Mouse (Mus musculus) limb, embryonic 12.5 days (tissue): ENCODE results near the gene Slc35e3. TPM values are rescaled to one million over a fixed set of nuclear protein-coding genes. Genes with fewer than 3 reads are reported as not detected.
"Not testable (repeated sequence)": the region's sequence is repeated elsewhere in the genome, so short reads cannot be mapped to it uniquely, and the experiment has no call there.

Experiments
- ATAC-seq: fragments of 200-750 bp; cut with Nextera tagmentation; 2 replicates; pipeline ENCODE4 v1.8.0; 2017; ENCODE audit warnings: low read depth, moderate TSS enrichment; ENCODE audit not compliant: insufficient number of reproducible peaks, insufficient read depth, low FRiP score, low TSS enrichment
- H3K27ac ChIP-seq: fragments of 300-500 bp; sonication (generic); 2 replicates; pipeline ENCODE4 v1.5.1; 2016; ENCODE audit warnings: mild to moderate bottlenecking, moderate library complexity
- H3K27me3 ChIP-seq: fragments of 300-500 bp; sonication (generic); 2 replicates; pipeline ENCODE4 v1.6.1; 2016; ENCODE audit warnings: mild to moderate bottlenecking, moderate library complexity
- H3K36me3 ChIP-seq: fragments of 300-500 bp; sonication (generic); 2 replicates; pipeline ENCODE4 v1.6.1; 2016; ENCODE audit warnings: mild to moderate bottlenecking, moderate library complexity
- H3K4me1 ChIP-seq: fragments of 300-500 bp; sonication (generic); replicated peaks from 2 replicates; pipeline ENCODE4 v1.6.1; 2016
- H3K4me2 ChIP-seq: fragments of 300-500 bp; sonication (generic); 2 replicates; pipeline ENCODE4 v1.6.1; 2016; ENCODE audit warnings: mild to moderate bottlenecking, moderate library complexity
- H3K4me3 ChIP-seq: fragments of 300-500 bp; sonication (generic); replicated peaks from 2 replicates; pipeline ENCODE4 v1.5.1; 2016; ENCODE audit warnings: mild to moderate bottlenecking
- H3K9ac ChIP-seq: fragments of 300-500 bp; sonication (generic); replicated peaks from 2 replicates; pipeline ENCODE4 v1.6.1; 2016; ENCODE audit warnings: mild to moderate bottlenecking, moderate library complexity
- H3K9me3 ChIP-seq: fragments of 300-500 bp; sonication (generic); 2 replicates; pipeline ENCODE4 v1.6.1; 2016; ENCODE audit warnings: mild to moderate bottlenecking, moderate library complexity
- WGBS: fragments of 180-500 bp; shearing (Covaris S2); methylation state at CpG from one replicate; pipeline ENCODE4 v1.1.7; 2016; 5-methylcytosine and 5-hydroxymethylcytosine counted together
- polyA plus RNA-seq: library from polyadenylated mRNA; unstranded; fragments of >200 nt; fragmentation: Nextera tagmentation; extraction: Ambion mirVana; gene quantifications from 2 replicates; pipeline ENCODE4 v1.2.1, GENCODE M21; 2016

The Slc35e3 gene
- polyA plus RNA-seq, 1 experiment from 2014 or later = 43.8 TPM

DNA sequence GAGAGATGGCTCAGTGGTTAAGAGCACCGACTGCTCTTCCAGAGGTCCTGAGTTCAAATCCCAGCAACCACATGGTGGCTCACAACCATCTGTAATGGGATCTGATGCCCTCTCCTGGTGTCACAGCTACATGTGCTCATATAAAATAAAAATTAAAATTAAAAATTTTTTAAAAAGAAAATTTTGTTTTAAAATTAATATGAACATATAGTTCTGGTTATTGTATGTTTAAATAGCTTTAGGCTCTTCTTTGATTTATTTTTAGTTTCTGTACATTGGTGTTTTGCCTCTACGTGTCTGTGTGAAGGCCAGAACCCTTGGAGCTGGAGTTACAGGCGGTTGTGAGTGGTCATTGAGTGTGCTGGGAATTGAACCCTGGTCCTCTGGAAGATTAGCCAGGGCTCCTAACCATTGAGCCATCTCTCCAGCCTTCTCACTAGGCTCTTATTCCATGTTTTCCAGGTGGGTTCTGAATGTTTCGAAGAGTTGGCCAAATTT is 19.2 kb downstream of the Slc35e3 start:
- Histone ChIP-seq H3K4me3 (no peak overlapping the region), H3K4me1 (no peaks in the 10 kb centered on the region), H3K4me2 (no peak overlapping the region), H3K9ac (no peak overlapping the region), H3K27me3 (no peaks in the 10 kb centered on the region), H3K36me3 (no peaks in the 10 kb centered on the region), H3K27ac (no peak overlapping the region), H3K9me3 (no peaks in the 10 kb centered on the region)
- no peak for ATAC-seq
- WGBS = 94% methylated on average over 4 of the region's 4 CpGs

DNA sequence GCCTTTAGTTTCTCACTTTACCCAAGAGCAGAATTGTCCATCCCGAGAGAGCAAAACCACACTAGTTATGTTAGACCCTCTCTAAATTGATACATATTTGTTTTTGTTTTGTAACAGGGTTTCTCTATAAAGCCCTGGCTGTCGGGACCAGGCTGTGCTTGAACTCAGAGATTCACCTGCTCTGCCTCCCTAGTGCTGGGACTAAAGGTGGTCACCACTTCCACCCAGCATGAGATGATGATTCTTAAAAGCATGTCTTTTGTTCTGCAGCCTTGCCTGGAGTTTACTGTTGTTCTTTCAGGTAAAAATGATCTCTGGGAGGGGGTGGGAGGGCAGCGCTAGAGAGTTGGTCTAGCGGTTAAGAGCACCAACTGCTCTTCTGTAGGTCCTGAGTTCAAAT is 19.8 kb downstream of the Slc35e3 start:
- no peaks in the 10 kb centered on the region for H3K27me3 ChIP-seq
- no peak overlapping the region for H3K9ac ChIP-seq
- no peaks in the 10 kb centered on the region for H3K9me3 ChIP-seq
- ATAC-seq = no peak
- WGBS = 93% methylated on average over 4 of the region's 4 CpGs
- H3K36me3 ChIP-seq = no peaks in the 10 kb centered on the region
- H3K27ac ChIP-seq = no peak overlapping the region
- no peak overlapping the region for H3K4me2 ChIP-seq
- no peak overlapping the region for H3K4me3 ChIP-seq
- no peaks in the 10 kb centered on the region for H3K4me1 ChIP-seq

DNA sequence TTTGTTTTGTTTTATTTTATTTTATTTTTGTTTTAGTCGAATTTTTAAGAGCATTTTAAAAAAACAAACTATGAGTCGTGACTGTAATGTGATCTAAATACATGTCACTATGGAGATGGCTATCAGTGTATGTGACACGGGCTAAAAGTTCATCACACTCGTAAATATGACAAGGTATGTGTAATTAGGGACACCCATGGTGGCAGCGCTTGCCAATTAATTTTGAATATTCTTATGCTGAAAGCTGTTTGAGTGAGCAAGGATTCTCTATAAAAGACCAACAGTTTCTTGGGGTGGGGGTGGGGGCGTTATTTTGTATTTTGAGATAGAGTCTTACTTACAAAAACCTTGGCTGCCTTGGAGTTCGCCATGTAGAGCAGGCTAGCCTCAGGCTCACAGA is 20.5 kb downstream of the Slc35e3 start:
- 76% methylated on average over 7 of the region's 7 CpGs for WGBS
- Histone ChIP-seq H3K27ac (no peak overlapping the region), H3K4me3 (no peak overlapping the region)

DNA sequence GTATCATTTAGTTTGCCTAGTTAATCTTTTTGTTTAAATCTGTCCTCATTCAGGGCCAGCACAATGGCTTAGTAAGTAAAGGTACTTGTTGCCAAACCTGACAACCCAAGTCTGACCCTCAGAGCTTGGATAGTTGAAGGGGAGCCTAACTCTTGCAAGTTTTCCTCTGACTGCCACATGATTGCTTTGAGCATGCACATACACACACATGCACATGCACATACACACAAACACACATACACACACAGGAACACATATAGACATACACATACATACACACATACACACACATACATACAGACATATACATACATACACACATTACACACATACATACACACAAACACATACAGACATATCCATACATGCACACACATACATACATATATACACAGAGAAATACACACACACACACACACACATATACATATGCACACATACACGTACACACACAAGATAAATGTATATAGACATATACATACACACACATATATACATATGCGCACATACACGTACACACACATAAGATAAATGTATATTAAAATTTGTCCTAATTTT is 21.3 kb downstream of the Slc35e3 start:
- Histone ChIP-seq H3K27ac (no peak overlapping the region; the same call in 1 of the 2 replicates), H3K9ac (no peak overlapping the region), H3K4me2 (no peak overlapping the region), H3K4me1 (no peaks in the 10 kb centered on the region), H3K27me3 (no peaks in the 10 kb centered on the region), H3K36me3 (no peaks in the 10 kb centered on the region), H3K9me3 (no peaks in the 10 kb centered on the region), H3K4me3 (no peak overlapping the region)
- 85% methylated on average over 3 of the region's 3 CpGs for WGBS
- ATAC-seq = no peak

More for the DNA sequence above, 20.5 kb downstream of the Slc35e3 start:
- H3K9me3 ChIP-seq = no peaks in the 10 kb centered on the region
- H3K9ac ChIP-seq = no peak overlapping the region
- H3K4me2 ChIP-seq = no peak overlapping the region
- no peak for ATAC-seq
- no peaks in the 10 kb centered on the region for H3K36me3 ChIP-seq
- no peaks in the 10 kb centered on the region for H3K27me3 ChIP-seq
- no peaks in the 10 kb centered on the region for H3K4me1 ChIP-seq

DNA sequence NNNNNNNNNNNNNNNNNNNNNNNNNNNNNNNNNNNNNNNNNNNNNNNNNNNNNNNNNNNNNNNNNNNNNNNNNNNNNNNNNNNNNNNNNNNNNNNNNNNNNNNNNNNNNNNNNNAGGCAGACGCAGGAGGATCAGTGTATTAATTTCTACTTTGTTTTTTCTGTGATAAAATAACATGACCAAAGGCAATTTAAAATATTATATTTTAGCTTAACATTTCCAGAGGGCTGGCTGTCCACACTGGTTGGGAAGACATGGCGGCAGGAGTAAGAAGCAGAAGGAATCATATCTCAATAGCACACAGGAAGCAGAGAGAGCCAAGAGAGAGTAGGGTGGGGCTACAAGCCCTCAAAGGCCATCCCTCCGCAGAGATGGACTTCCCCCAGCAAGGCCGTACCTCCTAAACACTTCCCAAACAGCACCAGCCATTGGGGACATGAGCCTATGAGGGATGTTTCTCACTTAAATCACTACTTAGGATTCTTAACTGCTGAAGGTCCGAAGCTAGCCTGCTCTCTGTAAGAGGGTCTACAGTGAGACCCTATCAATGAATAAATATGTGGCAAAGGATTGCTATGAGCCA is 21.9 kb downstream of the Slc35e3 start:
- Histone ChIP-seq H3K9ac (no peak overlapping the region), H3K36me3 (no peaks in the 10 kb centered on the region), H3K27me3 (no peaks in the 10 kb centered on the region), H3K4me3 (no peak overlapping the region), H3K4me2 (no peak overlapping the region), H3K9me3 (no peaks in the 10 kb centered on the region), H3K4me1 (no peaks in the 10 kb centered on the region), H3K27ac (no peak overlapping the region)
- no peak for ATAC-seq
- 77% methylated on average over 5 of the region's 5 CpGs for WGBS

DNA sequence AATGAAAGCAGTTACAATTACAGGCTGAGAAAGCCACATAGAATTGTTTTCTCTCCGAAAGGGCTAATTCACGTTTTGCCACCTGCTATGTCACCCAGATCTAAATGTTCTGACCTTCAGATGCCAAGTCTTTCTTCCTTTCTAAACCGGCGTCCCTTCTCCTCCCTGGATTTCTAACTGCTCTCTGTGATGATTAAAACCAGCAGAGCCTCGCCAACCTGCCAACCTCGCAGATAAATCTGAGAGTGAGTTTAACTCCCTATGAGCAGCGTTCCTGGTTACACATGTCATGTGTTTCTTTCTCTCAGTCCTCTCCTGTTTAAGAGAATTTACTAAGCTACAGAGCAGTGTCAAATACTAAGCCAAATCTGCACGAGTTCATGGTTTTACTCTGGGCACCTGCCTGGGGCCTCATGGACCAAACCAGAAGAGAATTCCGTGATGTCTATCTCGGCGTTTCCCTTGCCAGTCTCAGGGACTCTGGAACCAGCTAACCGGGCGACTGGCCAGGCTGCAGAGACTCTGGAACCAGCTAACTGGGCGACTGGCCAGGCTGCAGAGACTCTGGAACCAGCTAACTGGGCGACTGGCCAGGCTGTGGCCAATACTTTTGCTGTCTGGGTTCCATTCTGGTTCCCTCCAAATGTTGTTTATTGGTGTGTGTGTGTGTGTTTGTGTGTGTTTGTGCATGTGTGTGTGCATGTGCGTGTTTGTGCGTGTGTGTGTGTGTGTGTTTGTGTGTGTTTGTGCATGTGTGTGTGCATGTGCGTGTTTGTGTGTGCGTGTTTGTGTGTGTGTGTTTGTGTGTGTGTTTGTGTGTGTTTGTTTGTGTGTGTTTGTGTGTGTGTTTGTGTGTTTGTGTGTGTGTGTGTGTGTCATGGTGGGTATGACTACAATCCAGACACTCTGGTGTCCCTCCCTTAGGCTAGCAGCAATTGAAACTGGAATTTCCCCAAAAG is 27.7 kb downstream of the Slc35e3 start:
- Histone ChIP-seq H3K4me1 (peaks cover 10% of the 10 kb centered on the region; the same call in 1 of the 2 replicates), H3K9ac (no peak overlapping the region), H3K36me3 (no peaks in the 10 kb centered on the region), H3K4me2 (no peak overlapping the region), H3K4me3 (no peak overlapping the region), H3K27me3 (no peaks in the 10 kb centered on the region), H3K27ac (peak overlapping the region; percentile 54; the same call in 1 of the 2 replicates), H3K9me3 (no peaks in the 10 kb centered on the region)
- 59% methylated on average over 19 of the region's 19 CpGs for WGBS
- ATAC-seq = no peak

DNA sequence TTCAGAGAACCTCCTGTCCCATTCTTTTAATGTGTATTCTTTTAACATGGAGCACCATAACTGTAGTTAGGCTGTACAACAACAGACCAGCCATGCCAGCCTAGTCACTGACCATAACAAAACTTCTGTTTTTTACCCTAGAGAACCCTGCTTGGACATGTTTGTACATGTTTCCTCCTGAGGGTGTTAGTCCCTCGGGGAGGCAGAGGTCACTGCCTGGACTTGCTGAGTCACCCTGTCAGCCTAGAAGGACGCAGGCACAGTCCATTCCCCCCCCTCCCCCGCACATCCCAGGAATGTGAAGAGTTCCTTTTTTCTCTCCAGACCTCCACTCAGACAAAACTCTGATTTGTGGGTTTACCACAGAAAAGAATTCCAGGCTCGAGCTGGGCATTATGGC is 28.6 kb downstream of the Slc35e3 start:
- Histone ChIP-seq H3K9ac (0 out of 2 replicates have a peak overlapping the region, but pooled peaks have one; percentile 27), H3K9me3 (no peaks in the 10 kb centered on the region), H3K27me3 (no peaks in the 10 kb centered on the region), H3K27ac (0 out of 2 replicates have a peak overlapping the region, but pooled peaks have one; percentile 4), H3K36me3 (no peaks in the 10 kb centered on the region), H3K4me3 (no peak overlapping the region), H3K4me2 (no peak overlapping the region), H3K4me1 (peaks cover 10% of the 10 kb centered on the region; the same call in 1 of the 2 replicates)
- WGBS = 9% methylated on average over 4 of the region's 4 CpGs
- ATAC-seq = no peak

DNA sequence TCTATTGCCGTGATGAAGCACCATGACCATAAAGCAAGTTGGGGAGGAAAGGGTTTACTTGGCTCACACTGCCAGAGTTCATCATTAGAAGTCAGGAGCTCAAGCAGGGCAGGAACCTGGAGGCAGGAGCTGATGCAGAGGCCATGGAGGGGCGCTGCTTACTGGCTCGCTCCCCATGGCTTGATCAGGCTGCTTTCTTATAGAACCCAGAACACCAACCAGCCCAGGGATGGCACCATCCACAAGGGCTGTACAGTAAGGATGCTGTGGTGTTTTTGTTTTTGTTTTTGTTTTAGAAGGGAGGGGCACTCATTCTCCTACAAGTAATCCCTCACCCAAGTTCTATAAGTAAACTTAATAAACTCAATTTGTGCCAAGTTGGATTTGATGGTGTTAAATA is 29.5 kb downstream of the Slc35e3 start:
- Histone ChIP-seq H3K9ac (no peak overlapping the region), H3K9me3 (no peaks in the 10 kb centered on the region), H3K4me1 (peaks cover 10% of the 10 kb centered on the region; the same call in 1 of the 2 replicates), H3K27ac (no peak overlapping the region), H3K36me3 (no peaks in the 10 kb centered on the region), H3K4me3 (no peak overlapping the region), H3K4me2 (no peak overlapping the region), H3K27me3 (no peaks in the 10 kb centered on the region)
- ATAC-seq = no peak
- 83% methylated on average over 3 of the region's 3 CpGs for WGBS

DNA sequence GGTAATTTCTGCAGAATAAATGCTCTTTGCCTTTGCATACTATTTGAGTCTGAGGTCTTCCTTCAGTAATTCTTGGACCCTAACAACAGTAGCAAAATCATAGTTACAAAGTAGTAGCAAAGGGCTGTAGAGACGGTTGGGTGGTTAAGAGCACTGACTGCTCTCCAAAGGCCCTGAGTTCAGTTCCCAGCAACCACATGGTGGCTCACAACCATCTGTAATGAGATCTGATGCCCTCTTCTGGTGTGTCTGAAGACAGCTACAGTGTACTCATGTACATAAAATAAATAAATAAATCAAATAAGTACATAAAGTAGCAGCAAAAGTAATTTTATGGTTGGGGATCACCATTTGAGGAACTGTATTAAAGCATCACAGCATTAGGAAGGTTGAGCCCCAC is 30.5 kb downstream of the Slc35e3 start:
- not testable (repeated sequence) for H3K36me3 ChIP-seq, H3K9me3 ChIP-seq, H3K4me2 ChIP-seq, H3K9ac ChIP-seq, H3K27ac ChIP-seq, ATAC-seq, H3K27me3 ChIP-seq, H3K4me3 ChIP-seq
- peaks cover 10% of the 10 kb centered on the region; the same call in 1 of the 2 replicates for H3K4me1 ChIP-seq
- WGBS = 92% methylated on average over 1 of the region's 1 CpGs

DNA sequence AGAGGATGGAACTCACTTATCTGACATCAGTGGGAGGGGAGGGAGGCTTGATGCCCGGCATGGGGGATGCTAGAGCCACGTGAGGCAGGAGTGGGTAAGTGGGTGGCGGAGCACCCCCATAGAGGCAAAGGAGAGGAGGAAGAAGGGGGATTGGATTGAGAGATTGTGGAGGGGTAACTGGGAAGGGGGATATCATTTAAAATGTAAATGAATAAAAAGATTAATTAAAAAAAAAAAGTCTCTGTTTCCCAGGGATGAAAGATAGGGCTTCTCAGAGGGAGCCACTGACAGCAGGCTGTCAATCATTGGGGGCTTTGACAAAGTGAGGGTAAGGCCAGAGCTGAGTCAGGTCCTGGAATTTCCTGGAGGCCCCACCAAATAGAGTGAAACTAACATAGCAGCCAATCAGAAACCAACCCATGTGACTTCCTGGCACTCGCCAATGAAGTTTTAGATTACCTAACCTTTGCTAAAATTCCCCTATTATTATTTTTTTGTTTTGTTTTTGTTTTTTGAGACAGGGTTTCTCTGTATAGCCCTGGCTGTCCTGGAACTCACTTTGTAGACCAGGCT is 31.2 kb downstream of the Slc35e3 start:
- no peak for ATAC-seq
- H3K4me1 ChIP-seq = peaks cover 10% of the 10 kb centered on the region; the same call in 1 of the 2 replicates
- WGBS = 83% methylated on average over 4 of the region's 4 CpGs
- no peaks in the 10 kb centered on the region for H3K27me3 ChIP-seq
- H3K9me3 ChIP-seq = no peaks in the 10 kb centered on the region
- no peak overlapping the region for H3K27ac ChIP-seq
- 0 out of 2 replicates have a peak overlapping the region, but pooled peaks have one; percentile 24 for H3K9ac ChIP-seq
- no peak overlapping the region for H3K4me3 ChIP-seq
- H3K36me3 ChIP-seq = no peaks in the 10 kb centered on the region
- no peak overlapping the region for H3K4me2 ChIP-seq

DNA sequence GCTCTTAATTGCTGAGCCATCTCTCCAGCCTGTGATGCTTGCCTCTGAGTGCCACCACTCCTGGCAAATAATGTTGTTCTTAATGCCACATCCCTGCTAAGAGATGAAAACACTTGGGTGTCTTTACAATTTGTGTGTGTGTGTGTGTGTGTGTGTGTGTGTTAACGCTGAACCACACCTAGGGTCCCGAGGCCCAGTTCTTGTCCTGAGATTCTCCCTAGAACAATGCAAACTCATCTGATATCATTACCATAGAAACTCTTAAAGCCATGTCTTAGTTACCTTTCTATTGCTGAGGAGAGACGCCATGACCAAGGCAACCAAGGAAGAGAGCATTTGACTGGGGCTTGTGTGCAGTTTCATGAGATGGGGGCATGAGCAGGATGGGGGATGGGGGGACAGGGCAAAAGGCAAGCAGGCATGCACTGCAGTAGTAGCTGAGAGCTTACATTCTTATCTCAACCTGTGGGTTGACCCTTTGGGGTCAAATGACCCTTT is 32.1 kb downstream of the Slc35e3 start:
- Histone ChIP-seq H3K4me1 (peaks cover 15% of the 10 kb centered on the region), H3K9me3 (no peaks in the 10 kb centered on the region), H3K27ac (no peak overlapping the region), H3K9ac (no peak overlapping the region), H3K27me3 (no peaks in the 10 kb centered on the region), H3K4me3 (no peak overlapping the region), H3K4me2 (no peak overlapping the region), H3K36me3 (no peaks in the 10 kb centered on the region)
- ATAC-seq = no peak
- WGBS = 84% methylated on average over 3 of the region's 3 CpGs
